Mouse (Mus musculus) forebrain, embryonic 13.5 days (tissue): ENCODE measurements around the gene Il17d. TPM values are rescaled to one million over a fixed set of nuclear protein-coding genes. Genes with fewer than 3 reads are reported as not detected.

Source experiments
- ATAC-seq: fragments of 200-750 bp; cut with Nextera tagmentation; 2 replicates; pipeline ENCODE4 v1.8.0; 2017
- H3K27ac ChIP-seq: fragments of 300-500 bp; sonication (generic); 2 replicates; pipeline ENCODE4 v1.5.1; 2015; ENCODE audit warnings: inconsistent platforms, mild to moderate bottlenecking, moderate library complexity
- H3K27me3 ChIP-seq: fragments of 300-500 bp; sonication (generic); 2 replicates; pipeline ENCODE4 v1.6.1; 2015; ENCODE audit warnings: mild to moderate bottlenecking, inconsistent platforms
- H3K36me3 ChIP-seq: fragments of 300-500 bp; sonication (generic); 2 replicates; pipeline ENCODE4 v1.6.1; 2015; ENCODE audit warnings: mild to moderate bottlenecking, inconsistent platforms; ENCODE audit not compliant: poor library complexity, severe bottlenecking
- H3K4me1 ChIP-seq: fragments of 300-500 bp; sonication (generic); 2 replicates; pipeline ENCODE4 v1.6.1; 2015; ENCODE audit warnings: inconsistent platforms
- H3K4me2 ChIP-seq: fragments of 300-500 bp; sonication (generic); 2 replicates; pipeline ENCODE4 v1.6.1; 2015; ENCODE audit warnings: inconsistent platforms, mild to moderate bottlenecking, moderate library complexity
- H3K4me3 ChIP-seq: fragments of 300-500 bp; sonication (generic); 2 replicates; pipeline ENCODE4 v1.5.1; 2015; ENCODE audit warnings: mild to moderate bottlenecking, inconsistent platforms
- H3K9ac ChIP-seq: fragments of 300-500 bp; sonication (generic); 2 replicates; pipeline ENCODE4 v1.6.1; 2015; ENCODE audit warnings: mild to moderate bottlenecking, inconsistent platforms
- H3K9me3 ChIP-seq: fragments of 300-500 bp; sonication (generic); replicated peaks from 2 replicates; pipeline ENCODE4 v1.6.1; 2016; ENCODE audit warnings: inconsistent platforms
- WGBS: fragments of 180-500 bp; shearing (Covaris S2); methylation state at CpG from one replicate; pipeline ENCODE4 v1.1.7; 2015; 5-methylcytosine and 5-hydroxymethylcytosine counted together
- polyA plus RNA-seq: library from polyadenylated mRNA; unstranded; fragments of >200 nt; fragmentation: Nextera tagmentation; extraction: Ambion mirVana; gene quantifications from 2 replicates; pipeline ENCODE4 v1.2.1, GENCODE M21; 2015

Gene Il17d
- polyA plus RNA-seq, 1 experiment from 2014 or later, result 2.7 TPM

DNA sequence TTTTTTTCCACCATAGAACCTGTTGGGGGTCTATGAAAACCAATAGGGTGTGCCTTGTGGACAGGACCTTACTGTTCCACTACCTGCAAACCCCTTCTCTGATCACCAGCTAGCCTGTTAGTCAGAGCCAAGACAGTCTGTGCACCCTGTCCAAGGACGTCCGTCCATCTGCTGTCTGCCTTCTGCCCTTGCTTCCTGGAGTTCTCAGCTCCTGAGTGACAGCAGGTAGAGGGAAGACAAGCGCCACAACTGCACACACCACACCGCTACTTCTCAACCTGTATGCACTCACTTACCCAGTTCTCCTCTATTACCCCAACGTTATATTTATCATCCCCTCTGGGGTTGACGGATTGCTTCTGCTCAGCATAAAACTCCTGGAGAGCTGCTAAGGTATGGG, 41.0 kb downstream of the Il17d start:
- 95% methylated on average over 6 of the region's 6 CpGs for WGBS
- H3K4me2 ChIP-seq, result no peak overlapping the region
- no peak for ATAC-seq
- no peaks in the 10 kb centered on the region for H3K9me3 ChIP-seq
- no peak overlapping the region for H3K27ac ChIP-seq
- H3K36me3 ChIP-seq, result peaks cover 3% of the 10 kb centered on the region; the same call in 1 of the 2 replicates
- H3K9ac ChIP-seq, result no peak overlapping the region
- H3K4me3 ChIP-seq, result no peak overlapping the region
- peaks cover 2% of the 10 kb centered on the region for H3K4me1 ChIP-seq
- no peaks in the 10 kb centered on the region for H3K27me3 ChIP-seq

DNA sequence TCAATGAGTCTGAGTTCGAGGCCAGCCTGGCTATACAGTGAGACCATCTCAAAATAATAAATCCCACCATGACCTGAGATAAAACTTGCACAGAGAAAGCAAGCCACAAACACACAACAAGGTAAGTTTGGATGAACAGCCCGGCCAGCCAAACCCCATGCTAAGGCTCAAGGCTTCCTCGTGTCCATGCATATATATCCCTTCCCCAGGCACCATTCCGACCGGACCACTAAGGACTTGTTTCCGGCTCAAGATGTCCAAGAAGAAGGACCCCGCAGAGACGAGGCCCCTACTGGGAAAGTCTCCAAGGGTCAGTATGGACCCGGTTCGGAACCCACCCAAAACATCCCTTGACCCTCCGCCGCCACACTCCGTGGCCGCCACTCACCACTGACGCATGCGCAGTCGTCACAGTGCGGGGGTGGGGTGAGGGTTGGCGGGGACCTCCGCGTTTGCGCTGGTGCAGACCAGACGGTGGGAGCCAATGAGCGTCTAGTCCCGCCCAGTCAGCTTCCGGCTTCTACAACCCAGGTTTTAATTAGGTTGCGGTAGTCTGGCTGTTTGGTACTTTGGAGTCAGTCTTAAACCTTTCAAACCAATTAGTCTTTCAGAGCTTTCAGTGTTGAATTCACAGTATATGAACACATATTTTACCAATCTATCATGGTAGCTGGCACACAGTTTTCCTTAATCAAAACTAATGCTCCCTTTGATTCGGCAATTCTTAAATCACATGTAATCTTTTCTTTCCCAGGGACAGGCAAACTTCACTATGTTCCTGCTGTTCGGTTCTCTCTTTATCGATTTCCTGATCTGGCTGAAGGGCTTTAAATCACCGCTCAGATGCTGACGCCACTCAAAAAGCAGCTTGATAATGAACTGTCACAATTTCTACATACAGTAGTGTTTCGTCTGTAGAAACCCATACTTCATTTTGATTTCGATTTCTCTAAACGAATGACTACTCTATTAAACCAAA, 46.9 kb downstream of the Il17d start, which contains the start of gene Eef1akmt1:
Gene Eef1akmt1, minus strand, starts transcription at position 458 of the 979 bp plus-strand sequence.
- Histone ChIP-seq H3K27ac (no peak within 1 kb of the TSS), H3K36me3 (peaks cover 9% of the 10 kb centered on the region), H3K4me3 (peak within 1 kb of the TSS; percentile 60), H3K27me3 (no peaks in the 10 kb centered on the region), H3K9me3 (0 out of 2 replicates have a peak, but pooled peaks cover 1% of the 10 kb centered on the region), H3K4me2 (peak within 1 kb of the TSS; percentile 66), H3K9ac (peak within 1 kb of the TSS; percentile 76), H3K4me1 (peaks cover 6% of the 10 kb centered on the region)
- WGBS, result 9% methylated on average over 35 of the region's 35 CpGs
- ATAC-seq, result peak; percentile 100

DNA sequence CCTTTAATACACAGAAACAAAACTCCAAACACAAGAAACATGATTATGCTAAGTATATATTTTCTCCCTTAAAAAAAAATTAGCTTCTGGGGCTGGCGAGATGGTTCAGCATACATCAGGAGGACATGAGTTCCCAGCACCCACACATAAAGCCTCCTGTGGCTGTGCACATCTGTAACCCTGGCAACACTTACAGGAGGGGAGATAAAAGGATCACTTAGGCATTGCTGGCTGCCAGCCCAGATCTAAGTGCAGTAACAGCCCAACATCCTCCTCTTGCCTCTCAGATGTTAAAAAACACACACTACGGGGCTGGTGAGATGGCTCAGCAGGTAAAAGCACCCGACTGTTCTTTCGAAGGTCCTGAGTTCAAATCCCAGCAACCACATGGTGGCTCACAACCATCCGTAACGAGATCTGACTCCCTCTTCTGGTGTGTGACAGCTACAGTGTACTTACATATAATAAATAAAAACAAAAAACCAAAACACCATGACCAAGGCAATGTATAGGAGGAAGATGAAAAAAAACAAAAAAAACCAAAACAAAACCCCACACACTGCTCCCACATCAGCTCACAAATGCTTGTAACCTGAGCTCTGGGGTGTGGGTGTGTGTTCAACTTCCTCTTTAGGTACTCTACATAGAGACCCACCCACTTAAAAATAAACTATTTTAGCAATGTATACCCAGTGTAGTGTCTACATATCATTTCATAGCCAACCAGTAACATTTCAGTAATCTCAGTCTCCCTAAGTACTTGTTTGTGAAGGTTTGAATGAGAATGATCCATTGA, 50.4 kb downstream of the Il17d start:
- H3K36me3 ChIP-seq, result peaks cover 20% of the 10 kb centered on the region
- WGBS, result 85% methylated on average over 6 of the region's 6 CpGs
- H3K4me2 ChIP-seq, result no peak overlapping the region
- peaks cover 6% of the 10 kb centered on the region for H3K4me1 ChIP-seq
- H3K9ac ChIP-seq, result no peak overlapping the region
- H3K27me3 ChIP-seq, result no peaks in the 10 kb centered on the region
- ATAC-seq, result no peak
- H3K27ac ChIP-seq, result no peak overlapping the region
- 0 out of 2 replicates have a peak, but pooled peaks cover 3% of the 10 kb centered on the region for H3K9me3 ChIP-seq
- H3K4me3 ChIP-seq, result no peak overlapping the region

DNA sequence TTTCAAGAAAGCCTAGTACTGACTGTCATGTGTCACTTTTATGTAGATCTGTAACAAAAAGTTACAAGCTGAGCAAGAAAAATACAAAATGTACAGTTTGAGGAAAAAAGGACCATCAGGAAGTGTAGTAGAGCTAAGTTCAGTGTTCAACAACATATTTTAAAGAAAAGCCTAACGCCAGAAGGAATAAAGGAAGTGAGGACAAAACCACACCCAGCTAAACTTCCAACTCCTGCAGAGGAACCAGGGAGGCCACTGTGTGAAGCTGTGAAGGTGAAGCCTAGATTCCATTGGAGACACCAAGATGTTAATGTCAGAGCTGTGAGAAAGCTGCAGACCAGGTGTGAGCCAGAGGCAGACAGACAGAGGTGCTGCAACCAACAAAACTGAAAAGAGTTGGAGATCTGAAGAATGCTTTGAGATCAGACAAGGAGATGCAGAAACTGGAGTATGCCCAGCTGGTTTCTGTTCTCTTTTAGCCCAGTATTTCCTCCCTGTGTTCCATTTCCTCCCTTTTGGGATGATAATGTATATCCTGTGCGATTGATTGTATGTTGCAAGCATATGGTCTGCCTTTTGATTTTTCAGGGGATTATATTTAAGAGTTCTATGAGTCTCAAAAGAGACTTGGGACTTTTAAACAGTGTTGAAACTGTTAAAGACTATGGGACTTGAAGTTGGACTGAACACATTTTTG, 51.9 kb downstream of the Il17d start:
- 93% methylated on average over 2 of the region's 2 CpGs for WGBS
- H3K9ac ChIP-seq, result no peak overlapping the region
- 0 out of 2 replicates have a peak, but pooled peaks cover 3% of the 10 kb centered on the region for H3K9me3 ChIP-seq
- H3K4me3 ChIP-seq, result no peak overlapping the region
- no peaks in the 10 kb centered on the region; the same call in 1 of the 2 replicates for H3K4me1 ChIP-seq
- no peak for ATAC-seq
- H3K27me3 ChIP-seq, result no peaks in the 10 kb centered on the region
- H3K36me3 ChIP-seq, result peaks cover 29% of the 10 kb centered on the region
- H3K27ac ChIP-seq, result no peak overlapping the region
- no peak overlapping the region for H3K4me2 ChIP-seq

DNA sequence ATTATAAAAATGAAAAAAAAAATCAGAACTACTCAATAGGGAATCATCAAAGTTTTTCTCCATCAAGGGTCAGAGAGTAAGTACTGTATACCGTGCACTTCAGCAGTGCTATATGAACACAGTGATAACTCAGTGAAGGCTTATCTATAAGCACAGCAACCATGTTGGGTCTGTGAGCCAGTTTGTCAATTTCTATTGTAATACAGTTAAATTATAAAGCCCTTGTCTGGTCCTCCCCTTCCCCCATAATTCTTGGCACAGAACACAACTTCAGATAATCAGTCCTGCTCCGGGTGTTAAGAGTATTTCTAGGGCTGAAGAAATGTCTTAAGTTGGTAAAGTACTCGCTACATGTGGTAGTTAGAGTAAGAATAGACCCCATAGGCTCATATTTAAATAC, 67.3 kb downstream of the Il17d start:
- H3K36me3 ChIP-seq, result peaks cover 71% of the 10 kb centered on the region
- H3K27ac ChIP-seq, result no peak overlapping the region
- no peak overlapping the region for H3K4me3 ChIP-seq
- no peaks in the 10 kb centered on the region for H3K27me3 ChIP-seq
- no peak for ATAC-seq
- 93% methylated on average over 3 of the region's 3 CpGs for WGBS
- no peak overlapping the region for H3K4me2 ChIP-seq
- no peak overlapping the region for H3K9ac ChIP-seq
- H3K9me3 ChIP-seq, result no peaks in the 10 kb centered on the region
- H3K4me1 ChIP-seq, result no peaks in the 10 kb centered on the region

Other genes starting within 250 kb of the Il17d start
- 5.2 and 5.4 TPM in 2 replicates for gene Cryl1, start 126.2 kb upstream of the Il17d start, polyA plus RNA-seq
- 16.4 and 16.5 TPM in 2 replicates for gene Ift88, start 100.7 kb upstream of the Il17d start, polyA plus RNA-seq
- gene Eef1akmt1, start 46.8 kb downstream of the Il17d start, polyA plus RNA-seq, result 98.6 and 104 TPM in 2 replicates
- gene Xpo4, start 140.7 kb downstream of the Il17d start, polyA plus RNA-seq, result 19.3 and 21.8 TPM in 2 replicates
- gene Gm49361, start 221.3 kb downstream of the Il17d start, polyA plus RNA-seq, result not detected in 2 replicates
- 7.8 and 8.3 TPM in 2 replicates for gene Lats2, start 233.6 kb downstream of the Il17d start, polyA plus RNA-seq